Mouse (Mus musculus): ENCODE measurements at regions not wholly inside any gene's neighbourhood (a gene's known extent, or its start where the extent isn't known, plus 50 kb on each side); places are given as distances from the start of the nearest gene placed in this dataset.

- no peak overlapping the region for H3K4me2 ChIP-seq (ENCODE audit: low read depth)
- no peak overlapping the region for H3K4me3 ChIP-seq
- TF ChIP-seq E2F4 (IDR thresholded peaks at IDR 0.05; ENCODE audit: insufficient read depth) (no peak), MAX (IDR thresholded peaks at IDR 0.05; ENCODE audit: low read depth) (no peak), POLR2A (IDR thresholded peaks at IDR 0.05; ENCODE audit: insufficient read length, low read depth) (no peak), REST (IDR thresholded peaks at IDR 0.05; ENCODE audit: insufficient read depth, insufficient read length) (no peak), CEBPB (IDR thresholded peaks at IDR 0.05; ENCODE audit: insufficient read depth, poor library complexity, severe bottlenecking) (no peak), MYOD1 (IDR thresholded peaks at IDR 0.05; ENCODE audit: control insufficient read depth in 1 of 3, insufficient read length in 2 of 3, low read depth in 2 of 3) (no peak), USF1 (IDR thresholded peaks at IDR 0.05; ENCODE audit: low read depth) (no peak)
- H3K36me3 ChIP-seq (ENCODE audit: control insufficient read depth, insufficient read depth), result no peaks in the 10 kb centered on the region
- no peaks in the 10 kb centered on the region for H3K79me2 ChIP-seq (ENCODE audit: control insufficient read depth, insufficient read depth)
- H3K27me3 ChIP-seq (ENCODE audit: control insufficient read depth, insufficient read depth, insufficient read length), result no peaks in the 10 kb centered on the region
- no peak overlapping the region for H3ac ChIP-seq (ENCODE audit: control insufficient read depth, insufficient read length)
These were observed 356.2 kb upstream of the Rgma start for GRCm38 (mm10) chr7:73019151-73019550.

DNA sequence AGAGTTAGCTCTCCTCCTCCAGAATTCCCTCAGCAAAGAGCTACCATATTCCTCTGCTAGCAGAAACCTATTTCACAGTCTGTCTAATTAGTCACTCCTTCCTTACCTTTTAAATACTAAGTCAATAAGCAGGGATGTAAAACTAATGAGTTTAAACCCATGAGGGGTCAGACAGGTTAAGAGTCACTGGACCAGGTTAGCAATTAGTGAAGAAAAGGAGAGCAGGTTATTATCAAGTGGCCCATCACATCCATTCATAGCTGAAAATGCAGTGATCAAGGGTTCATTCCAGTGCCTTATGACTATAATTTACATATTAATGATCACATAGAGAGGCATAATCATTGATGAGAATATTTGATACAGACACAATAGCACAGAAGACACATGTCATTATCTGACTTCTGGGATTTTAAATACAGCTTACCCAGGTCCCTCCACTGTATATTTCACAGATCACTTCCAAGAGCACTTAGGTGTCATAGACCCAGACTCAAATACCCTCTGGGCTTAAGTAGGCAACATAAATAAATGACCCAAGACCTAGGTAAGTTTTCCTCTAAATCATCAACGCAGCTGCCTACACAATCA is 355.4 kb upstream of the Rgma start:
- H3K36me3 ChIP-seq (ENCODE audit: control insufficient read depth, insufficient read depth), result no peaks in the 10 kb centered on the region
- H3K4me3 ChIP-seq, result no peak overlapping the region
- no peaks in the 10 kb centered on the region for H3K27me3 ChIP-seq (ENCODE audit: control insufficient read depth, insufficient read depth, insufficient read length)
- H3K4me2 ChIP-seq (ENCODE audit: low read depth), result no peak overlapping the region
- H3ac ChIP-seq (ENCODE audit: control insufficient read depth, insufficient read length), result no peak overlapping the region
- TF ChIP-seq CEBPB (IDR thresholded peaks at IDR 0.05; ENCODE audit: insufficient read depth, poor library complexity, severe bottlenecking) (no peak), USF1 (IDR thresholded peaks at IDR 0.05; ENCODE audit: low read depth) (no peak), MAX (IDR thresholded peaks at IDR 0.05; ENCODE audit: low read depth) (no peak), TCF3 (IDR thresholded peaks at IDR 0.05; ENCODE audit: insufficient read length, low read depth) (no peak), E2F4 (IDR thresholded peaks at IDR 0.05; ENCODE audit: insufficient read depth) (no peak), MYOD1 (IDR thresholded peaks at IDR 0.05; ENCODE audit: control insufficient read depth in 1 of 3, insufficient read length in 2 of 3, low read depth in 2 of 3) (no peak), REST (IDR thresholded peaks at IDR 0.05; ENCODE audit: insufficient read depth, insufficient read length) (no peak), MYOG (IDR thresholded peaks at IDR 0.05; ENCODE audit: control insufficient read depth in 1 of 3, insufficient read depth in 1 of 3, insufficient read length in 2 of 3, low read depth in 2 of 3) (no peak), POLR2A (IDR thresholded peaks at IDR 0.05; ENCODE audit: insufficient read length, low read depth) (no peak), SRF (IDR thresholded peaks at IDR 0.05; ENCODE audit: control insufficient read depth, insufficient read length, low read depth) (no peak), TCF12 (IDR thresholded peaks at IDR 0.05; ENCODE audit: insufficient read depth, poor library complexity, severe bottlenecking) (no peak)
- no peaks in the 10 kb centered on the region for H3K79me2 ChIP-seq (ENCODE audit: control insufficient read depth, insufficient read depth)

DNA sequence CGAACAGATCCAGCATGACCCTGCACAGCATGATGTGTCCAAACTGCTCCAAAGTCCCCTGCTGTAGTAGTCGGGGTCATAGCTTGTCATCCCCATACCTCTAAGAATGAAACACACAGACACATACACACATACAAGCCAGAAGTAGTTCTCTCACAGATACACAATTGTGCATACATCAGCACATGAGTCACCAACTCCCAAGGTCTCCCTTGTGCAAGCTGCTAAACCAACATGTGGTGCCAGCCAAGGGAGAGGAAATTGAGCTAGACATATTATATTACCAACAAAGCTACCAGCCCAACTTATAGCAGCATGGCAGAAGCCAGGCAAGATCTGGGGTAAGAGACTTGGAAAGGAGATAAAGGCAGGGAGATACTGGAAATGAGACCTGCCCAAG is 353.5 kb upstream of the Rgma start:
- Histone ChIP-seq H3K36me3 (ENCODE audit: control insufficient read depth, insufficient read depth) (no peaks in the 10 kb centered on the region), H3ac (ENCODE audit: control insufficient read depth, insufficient read length) (no peak overlapping the region), H3K79me2 (ENCODE audit: control insufficient read depth, insufficient read depth) (no peaks in the 10 kb centered on the region), H3K27me3 (ENCODE audit: control insufficient read depth, insufficient read depth, insufficient read length) (no peaks in the 10 kb centered on the region), H3K4me3 (no peak overlapping the region), H3K4me2 (ENCODE audit: low read depth) (no peak overlapping the region)
- TF ChIP-seq TCF12 (IDR thresholded peaks at IDR 0.05; ENCODE audit: insufficient read depth, poor library complexity, severe bottlenecking) (no peak), CEBPB (IDR thresholded peaks at IDR 0.05; ENCODE audit: insufficient read depth, poor library complexity, severe bottlenecking) (peak; percentile 49; the same call in 1 of the 2 replicates), POLR2AphosphoS2 (IDR thresholded peaks at IDR 0.05; ENCODE audit: insufficient read length, low read depth) (no peak)

- Histone ChIP-seq H3ac (ENCODE audit: control insufficient read depth, insufficient read length) (no peak overlapping the region), H3K79me2 (ENCODE audit: control insufficient read depth, insufficient read depth) (no peaks in the 10 kb centered on the region), H3K4me3 (no peak overlapping the region), H3K27me3 (ENCODE audit: control insufficient read depth, insufficient read depth, insufficient read length) (no peaks in the 10 kb centered on the region), H3K36me3 (ENCODE audit: control insufficient read depth, insufficient read depth) (no peaks in the 10 kb centered on the region), H3K4me2 (ENCODE audit: low read depth) (no peak overlapping the region)
- TF ChIP-seq MAX (IDR thresholded peaks at IDR 0.05; ENCODE audit: low read depth) (no peak), MYOD1 (IDR thresholded peaks at IDR 0.05; ENCODE audit: control insufficient read depth in 1 of 3, insufficient read length in 2 of 3, low read depth in 2 of 3) (no peak), CEBPB (IDR thresholded peaks at IDR 0.05; ENCODE audit: insufficient read depth, poor library complexity, severe bottlenecking) (no peak), SRF (IDR thresholded peaks at IDR 0.05; ENCODE audit: control insufficient read depth, insufficient read length, low read depth) (no peak), USF1 (IDR thresholded peaks at IDR 0.05; ENCODE audit: low read depth) (no peak), TCF12 (IDR thresholded peaks at IDR 0.05; ENCODE audit: insufficient read depth, poor library complexity, severe bottlenecking) (no peak), MYOG (IDR thresholded peaks at IDR 0.05; ENCODE audit: control insufficient read depth in 1 of 3, insufficient read depth in 1 of 3, insufficient read length in 2 of 3, low read depth in 2 of 3) (no peak), E2F4 (IDR thresholded peaks at IDR 0.05; ENCODE audit: insufficient read depth) (no peak), POLR2A (IDR thresholded peaks at IDR 0.05; ENCODE audit: insufficient read length, low read depth) (no peak), TCF3 (IDR thresholded peaks at IDR 0.05; ENCODE audit: insufficient read length, low read depth) (no peak), REST (IDR thresholded peaks at IDR 0.05; ENCODE audit: insufficient read depth, insufficient read length) (no peak), POLR2AphosphoS2 (IDR thresholded peaks at IDR 0.05; ENCODE audit: insufficient read length, low read depth) (no peak)
These were observed 349.7 kb upstream of the Rgma start for GRCm38 (mm10) chr7:73025640-73026039.

- TF ChIP-seq CEBPB (IDR thresholded peaks at IDR 0.05; ENCODE audit: insufficient read depth, poor library complexity, severe bottlenecking) (no peak), POLR2AphosphoS2 (IDR thresholded peaks at IDR 0.05; ENCODE audit: insufficient read length, low read depth) (no peak), MYOD1 (IDR thresholded peaks at IDR 0.05; ENCODE audit: control insufficient read depth in 1 of 3, insufficient read length in 2 of 3, low read depth in 2 of 3) (no peak), POLR2A (IDR thresholded peaks at IDR 0.05; ENCODE audit: insufficient read length, low read depth) (no peak), MAX (IDR thresholded peaks at IDR 0.05; ENCODE audit: low read depth) (no peak), TCF3 (IDR thresholded peaks at IDR 0.05; ENCODE audit: insufficient read length, low read depth) (no peak), REST (IDR thresholded peaks at IDR 0.05; ENCODE audit: insufficient read depth, insufficient read length) (no peak), SRF (IDR thresholded peaks at IDR 0.05; ENCODE audit: control insufficient read depth, insufficient read length, low read depth) (no peak), USF1 (IDR thresholded peaks at IDR 0.05; ENCODE audit: low read depth) (no peak), TCF12 (IDR thresholded peaks at IDR 0.05; ENCODE audit: insufficient read depth, poor library complexity, severe bottlenecking) (no peak), E2F4 (IDR thresholded peaks at IDR 0.05; ENCODE audit: insufficient read depth) (no peak), MYOG (IDR thresholded peaks at IDR 0.05; ENCODE audit: control insufficient read depth in 1 of 3, insufficient read depth in 1 of 3, insufficient read length in 2 of 3, low read depth in 2 of 3) (no peak)
- H3K27me3 ChIP-seq (ENCODE audit: control insufficient read depth, insufficient read depth, insufficient read length), result no peaks in the 10 kb centered on the region
- no peak overlapping the region for H3K4me3 ChIP-seq
- H3K4me2 ChIP-seq (ENCODE audit: low read depth), result no peak overlapping the region
- no peaks in the 10 kb centered on the region for H3K36me3 ChIP-seq (ENCODE audit: control insufficient read depth, insufficient read depth)
- H3ac ChIP-seq (ENCODE audit: control insufficient read depth, insufficient read length), result no peak overlapping the region
- H3K79me2 ChIP-seq (ENCODE audit: control insufficient read depth, insufficient read depth), result no peaks in the 10 kb centered on the region
These were observed 346.4 kb upstream of the Rgma start for GRCm38 (mm10) chr7:73028952-73029351.
